Mouse (Mus musculus) kidney, embryonic 14.5 days (tissue): ENCODE measurements around the gene Slit1. TPM values are rescaled to one million over a fixed set of nuclear protein-coding genes. Genes with fewer than 3 reads are reported as not detected.

Experiments used
- ATAC-seq: fragments of 200-750 bp; cut with Nextera tagmentation; 2 replicates; pipeline ENCODE4 v1.8.0; 2017; ENCODE audit warnings: moderate number of reproducible peaks, mild to moderate bottlenecking, moderate TSS enrichment, moderate library complexity; ENCODE audit not compliant: low FRiP score, low TSS enrichment
- H3K27ac ChIP-seq: fragments of 300-500 bp; sonication (generic); 2 replicates; pipeline ENCODE4 v1.5.1; 2014; ENCODE audit warnings: low read depth, mild to moderate bottlenecking, low read length, moderate library complexity, mixed read lengths
- H3K27me3 ChIP-seq: fragments of 300-500 bp; sonication (generic); 2 replicates; pipeline ENCODE4 v1.6.1; 2014; ENCODE audit warnings: mild to moderate bottlenecking, low read length; ENCODE audit not compliant: control insufficient read depth, insufficient read depth
- H3K36me3 ChIP-seq: fragments of 300-500 bp; sonication (generic); 2 replicates; pipeline ENCODE4 v1.6.1; 2014; ENCODE audit warnings: low read length, mixed read lengths; ENCODE audit not compliant: control insufficient read depth, insufficient read depth
- H3K4me1 ChIP-seq: fragments of 300-500 bp; sonication (generic); 2 replicates; pipeline ENCODE4 v1.6.1; 2014; ENCODE audit warnings: low read length, mixed read lengths; ENCODE audit not compliant: control insufficient read depth, insufficient read depth
- H3K4me2 ChIP-seq: fragments of 300-500 bp; sonication (generic); replicated peaks from 2 replicates; pipeline ENCODE4 v1.6.1; 2014; ENCODE audit warnings: low read depth, mild to moderate bottlenecking, low read length
- H3K4me3 ChIP-seq: fragments of 300-500 bp; sonication (generic); 2 replicates; pipeline ENCODE4 v1.5.1; 2014; ENCODE audit warnings: mild to moderate bottlenecking, low read length
- H3K9ac ChIP-seq: fragments of 300-500 bp; sonication (generic); 2 replicates; pipeline ENCODE4 v1.6.1; 2014; ENCODE audit warnings: low read depth, mild to moderate bottlenecking, low read length, moderate library complexity
- H3K9me3 ChIP-seq: fragments of 300-500 bp; sonication (generic); 2 replicates; pipeline ENCODE4 v1.6.1; 2016; ENCODE audit warnings: low read length; ENCODE audit not compliant: control insufficient read depth
- WGBS: fragments of 180-500 bp; shearing (Covaris S2); extraction: QIAGEN DNeasy Blood & Tissue Kit; methylation state at CpG from one replicate; pipeline ENCODE4 v1.1.7; 2014; 5-methylcytosine and 5-hydroxymethylcytosine counted together
- polyA plus RNA-seq: library from polyadenylated mRNA; unstranded; fragments of >200 nt; fragmentation: Nextera tagmentation; extraction: Ambion mirVana; gene quantifications from 2 replicates; pipeline ENCODE4 v1.2.1, GENCODE M21; 2014

The Slit1 gene
- polyA plus RNA-seq, 1 experiment from 2014 or later: 6.0 TPM

DNA sequence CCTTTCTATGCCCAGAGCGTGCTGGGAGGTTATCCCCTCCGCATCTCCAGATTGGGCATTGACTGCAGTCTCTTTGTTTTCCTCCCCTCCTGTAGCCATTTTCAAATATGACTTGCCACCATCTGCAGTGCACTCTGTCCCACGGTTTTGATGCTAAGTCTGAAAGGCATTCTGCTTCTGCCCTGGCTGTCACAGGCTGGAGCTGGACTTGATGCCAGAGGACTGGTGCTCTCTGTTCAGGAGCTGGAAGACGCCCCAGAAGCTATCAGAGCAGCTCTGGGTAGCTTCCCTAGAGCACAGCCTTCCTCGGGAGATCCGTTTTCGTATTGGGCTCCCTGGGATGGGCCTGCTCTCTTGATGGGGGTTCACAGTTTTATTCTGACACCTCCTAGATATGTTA lies 154.4 kb downstream of the Slit1 start:
- H3K36me3 ChIP-seq: peaks cover 10% of the 10 kb centered on the region; the same call in 1 of the 2 replicates
- H3K9ac ChIP-seq: no peak overlapping the region
- no peaks in the 10 kb centered on the region for H3K4me1 ChIP-seq
- no peak for ATAC-seq
- no peaks in the 10 kb centered on the region for H3K9me3 ChIP-seq
- H3K27me3 ChIP-seq: no peaks in the 10 kb centered on the region
- no peak overlapping the region for H3K27ac ChIP-seq
- 86% methylated on average over 7 of the region's 7 CpGs for WGBS
- no peak overlapping the region for H3K4me3 ChIP-seq
- H3K4me2 ChIP-seq: no peak overlapping the region

DNA sequence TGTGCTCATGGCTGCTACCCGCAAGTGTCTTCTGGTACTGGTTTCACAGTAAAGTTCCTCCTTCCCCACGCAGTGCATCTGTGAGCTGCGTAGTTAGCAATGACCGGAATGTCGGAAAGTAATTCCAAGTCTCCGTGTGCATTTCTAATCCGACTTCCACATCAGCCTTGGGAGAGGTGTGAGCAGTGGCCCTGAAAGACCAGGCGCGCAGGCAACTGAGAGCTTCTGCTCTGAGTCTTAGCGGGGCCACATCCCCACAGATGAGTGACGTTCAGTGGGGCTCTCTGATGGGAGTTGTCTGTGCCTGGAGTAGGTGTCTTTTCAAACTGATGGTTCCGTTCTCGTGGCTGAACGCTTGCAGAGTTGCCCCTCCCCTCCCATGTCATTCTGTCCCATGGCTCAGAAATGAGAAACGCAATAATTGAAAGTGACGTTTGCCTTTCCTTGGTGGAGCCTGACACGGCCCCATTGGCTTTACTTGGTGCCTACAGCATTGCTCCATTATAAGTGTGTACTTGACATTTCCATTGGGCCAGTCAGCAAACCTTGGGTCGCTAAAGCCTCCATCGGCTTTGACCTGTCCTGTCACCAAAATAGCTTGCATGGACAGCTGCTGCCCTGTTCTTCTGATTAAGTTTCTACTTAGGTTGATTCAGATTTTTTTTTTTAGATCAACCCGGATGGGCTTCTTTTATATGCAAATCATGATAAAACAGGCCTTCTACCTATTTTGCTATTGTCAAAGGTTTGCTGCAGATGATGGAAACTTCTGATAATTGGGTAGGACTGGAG lies 155.8 kb downstream of the Slit1 start:
- WGBS: 85% methylated on average over 20 of the region's 20 CpGs
- H3K4me3 ChIP-seq: no peak overlapping the region
- H3K36me3 ChIP-seq: peaks cover 23% of the 10 kb centered on the region; the same call in 1 of the 2 replicates
- H3K4me2 ChIP-seq: no peak overlapping the region
- H3K27ac ChIP-seq: no peak overlapping the region
- no peaks in the 10 kb centered on the region for H3K9me3 ChIP-seq
- ATAC-seq: no peak
- H3K4me1 ChIP-seq: no peaks in the 10 kb centered on the region
- no peaks in the 10 kb centered on the region for H3K27me3 ChIP-seq
- no peak overlapping the region for H3K9ac ChIP-seq

DNA sequence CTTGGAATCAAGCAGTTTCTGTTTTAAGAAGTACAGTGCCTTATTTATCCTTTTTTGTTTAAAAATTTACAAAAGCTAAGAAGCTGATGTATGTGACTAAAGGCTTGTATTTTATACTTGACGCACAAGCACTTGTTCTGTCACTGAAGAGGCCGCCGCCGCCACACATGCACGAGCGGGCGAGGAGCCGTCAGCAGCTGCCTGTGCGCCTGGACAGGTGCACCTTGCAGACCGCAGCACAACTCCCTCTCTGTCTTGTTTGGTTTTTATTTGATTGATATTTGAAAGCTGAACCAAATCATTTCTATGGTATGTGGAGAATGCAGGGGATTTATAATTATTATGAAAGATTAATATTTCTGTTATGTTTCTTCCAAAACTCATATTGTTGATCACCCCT lies 156.7 kb downstream of the Slit1 start:
- no peak overlapping the region for H3K4me3 ChIP-seq
- H3K36me3 ChIP-seq: peaks cover 32% of the 10 kb centered on the region
- H3K4me2 ChIP-seq: no peak overlapping the region
- H3K9me3 ChIP-seq: no peaks in the 10 kb centered on the region
- no peak overlapping the region for H3K27ac ChIP-seq
- H3K9ac ChIP-seq: no peak overlapping the region
- no peaks in the 10 kb centered on the region for H3K4me1 ChIP-seq
- 89% methylated on average over 10 of the region's 10 CpGs for WGBS
- no peak for ATAC-seq
- no peaks in the 10 kb centered on the region for H3K27me3 ChIP-seq

DNA sequence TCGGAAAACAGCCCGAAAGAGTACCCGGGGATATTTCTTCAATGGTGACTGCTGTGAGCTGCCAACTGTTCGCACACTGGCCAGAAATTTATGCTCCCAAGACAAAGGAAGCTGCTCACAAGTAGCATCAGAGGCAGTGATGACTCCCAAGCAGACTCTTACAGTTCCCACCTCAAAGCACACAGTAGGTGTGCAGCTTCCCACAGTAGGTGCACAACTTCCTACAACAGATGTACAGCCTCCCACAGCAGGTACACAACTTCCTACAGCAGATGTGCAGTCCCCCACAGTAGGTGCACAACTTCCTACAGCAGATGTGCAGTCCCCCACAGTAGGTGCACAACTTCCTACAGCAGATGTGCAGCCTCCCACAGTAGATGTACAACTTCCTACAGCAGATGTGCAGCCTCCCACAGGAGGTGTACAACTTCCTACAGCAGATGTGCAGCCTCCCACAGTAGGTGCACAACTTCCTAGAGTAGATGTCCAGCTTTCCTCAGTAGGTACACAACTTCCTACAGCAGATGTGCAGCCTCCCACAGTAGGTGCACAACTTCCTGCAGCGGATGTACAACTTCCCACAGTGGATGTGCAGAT lies 160.4 kb downstream of the Slit1 start:
- no peak for ATAC-seq
- Histone ChIP-seq H3K4me2 (no peak overlapping the region), H3K4me1 (no peaks in the 10 kb centered on the region), H3K27ac (no peak overlapping the region), H3K9me3 (no peaks in the 10 kb centered on the region), H3K4me3 (no peak overlapping the region), H3K27me3 (no peaks in the 10 kb centered on the region), H3K36me3 (peaks cover 34% of the 10 kb centered on the region), H3K9ac (no peak overlapping the region)
- WGBS: 97% methylated on average over 5 of the region's 5 CpGs

DNA sequence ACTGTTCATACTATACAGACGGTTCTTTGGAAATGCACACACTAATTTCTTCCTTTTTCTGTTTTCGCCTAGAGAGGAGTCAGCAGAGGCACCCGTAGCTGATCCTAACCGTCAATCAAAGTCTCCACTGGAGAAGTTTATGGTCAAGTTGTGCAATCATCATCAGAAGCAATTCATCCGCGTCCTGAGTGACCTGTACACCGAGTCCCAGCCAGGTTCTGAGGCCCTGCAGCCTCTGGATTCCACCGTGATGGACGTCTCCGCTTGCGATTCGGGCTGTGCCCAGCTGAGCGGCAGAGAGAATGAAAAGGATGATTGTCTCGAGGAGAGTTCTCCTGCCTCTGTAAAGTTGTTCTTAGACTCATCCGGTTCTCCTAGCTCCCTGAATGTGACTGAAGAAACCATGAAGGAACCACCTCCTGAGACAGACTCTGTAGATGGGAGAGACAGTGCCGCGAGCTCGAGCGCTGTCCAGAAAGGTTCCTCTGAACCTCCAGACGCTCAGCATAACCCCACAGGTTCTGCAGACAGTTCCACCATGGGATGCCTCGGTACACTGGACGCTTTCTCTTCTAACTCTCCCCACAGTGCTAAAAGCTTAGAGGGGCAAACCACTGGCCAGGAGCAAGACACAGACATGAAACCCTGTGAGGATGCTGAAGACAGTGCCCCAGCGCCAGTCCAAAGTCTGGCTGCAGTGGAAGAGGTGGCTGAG lies 161.6 kb downstream of the Slit1 start, which contains the start of gene Gm340:
Gene Gm340, plus strand, starts transcription at position 665 of the 715 bp plus-strand sequence.
- Histone ChIP-seq H3K27ac (no peak within 1 kb of the TSS), H3K9me3 (no peaks in the 10 kb centered on the region), H3K4me1 (no peaks in the 10 kb centered on the region), H3K36me3 (peaks cover 34% of the 10 kb centered on the region), H3K4me3 (no peak within 1 kb of the TSS), H3K4me2 (no peak within 1 kb of the TSS), H3K27me3 (no peaks in the 10 kb centered on the region), H3K9ac (no peak within 1 kb of the TSS)
- WGBS: 90% methylated on average over 23 of the region's 23 CpGs
- no peak for ATAC-seq

DNA sequence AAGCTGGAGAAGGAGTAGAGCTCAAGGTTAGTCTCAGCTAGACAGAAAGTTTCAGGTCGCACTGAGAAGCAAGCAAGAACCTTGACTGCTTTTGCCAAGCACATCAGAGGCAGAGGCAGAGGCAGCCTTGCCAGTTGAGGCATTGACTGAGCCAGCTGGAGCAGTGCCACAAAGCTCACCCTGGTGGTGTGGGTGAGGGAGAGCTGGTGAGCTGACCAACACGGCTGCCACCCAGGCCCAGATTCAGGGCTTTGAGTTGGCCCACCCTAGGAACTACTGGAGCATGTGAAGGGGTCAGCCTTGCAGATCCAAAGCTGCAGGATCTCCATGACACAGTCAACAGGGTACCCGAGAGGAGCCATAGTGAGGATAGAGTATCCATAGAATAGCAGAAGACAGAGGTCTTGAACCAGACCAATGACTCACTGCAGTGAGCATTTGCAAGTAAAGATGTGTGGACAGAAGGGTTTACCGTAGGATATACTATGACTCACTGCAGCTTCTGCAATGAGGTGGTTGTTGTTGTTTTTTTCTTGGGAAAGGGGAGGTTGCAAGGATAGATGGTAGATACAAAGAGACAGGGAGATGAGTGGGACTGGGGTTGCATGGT lies 164.0 kb downstream of the Slit1 start:
- Histone ChIP-seq H3K27me3 (no peaks in the 10 kb centered on the region), H3K9me3 (no peaks in the 10 kb centered on the region), H3K4me2 (no peak overlapping the region), H3K27ac (no peak overlapping the region), H3K4me1 (no peaks in the 10 kb centered on the region), H3K4me3 (no peak overlapping the region), H3K36me3 (peaks cover 26% of the 10 kb centered on the region), H3K9ac (no peak overlapping the region)
- WGBS: 86% methylated on average over 4 of the region's 4 CpGs
- ATAC-seq: no peak

DNA sequence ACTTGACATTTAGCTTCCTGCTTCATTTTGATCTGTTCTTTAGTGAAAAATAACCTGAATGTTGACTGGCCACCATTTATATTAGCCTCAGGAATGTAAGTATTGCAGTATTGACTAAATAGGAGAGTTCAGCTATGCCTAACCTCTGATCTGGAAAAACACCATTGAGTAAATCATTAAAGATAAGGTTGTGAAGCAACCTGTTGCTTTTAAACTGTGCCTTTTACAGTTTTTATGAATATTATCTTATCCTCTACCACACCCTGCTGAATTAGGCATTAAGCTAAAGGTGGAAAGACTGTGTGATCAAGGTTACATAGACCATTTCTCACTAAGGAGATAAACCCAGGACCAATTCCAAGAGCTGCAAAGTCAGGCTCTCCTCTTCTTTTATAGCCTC lies 165.9 kb downstream of the Slit1 start:
- Histone ChIP-seq H3K4me2 (no peak overlapping the region), H3K4me3 (no peak overlapping the region), H3K36me3 (peaks cover 10% of the 10 kb centered on the region), H3K4me1 (0 out of 2 replicates have a peak, but pooled peaks cover 3% of the 10 kb centered on the region), H3K27me3 (no peaks in the 10 kb centered on the region), H3K9me3 (no peaks in the 10 kb centered on the region), H3K9ac (no peak overlapping the region), H3K27ac (no peak overlapping the region)
- ATAC-seq: no peak

DNA sequence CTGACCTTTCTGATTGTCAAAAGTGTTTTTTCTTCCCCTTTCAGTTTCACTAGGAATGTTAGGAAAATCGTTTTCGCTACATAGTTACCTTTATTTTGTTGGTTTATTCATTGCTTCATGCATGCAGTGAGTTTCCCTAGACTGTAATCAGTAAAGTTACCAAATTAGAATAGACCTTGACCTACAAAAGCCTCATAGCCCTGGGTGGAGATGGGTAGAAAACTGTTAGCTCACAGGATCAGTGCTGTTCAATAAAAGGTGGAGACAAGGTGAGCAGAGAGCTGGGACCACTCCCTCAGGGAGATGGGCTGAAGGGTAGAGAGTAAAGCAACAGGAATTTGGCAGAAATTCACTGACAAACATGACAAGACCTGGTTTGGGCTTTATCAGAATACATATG lies 169.8 kb downstream of the Slit1 start:
- Histone ChIP-seq H3K27me3 (no peaks in the 10 kb centered on the region), H3K9me3 (no peaks in the 10 kb centered on the region), H3K9ac (no peak overlapping the region), H3K4me1 (0 out of 2 replicates have a peak, but pooled peaks cover 3% of the 10 kb centered on the region), H3K36me3 (no peaks in the 10 kb centered on the region), H3K4me2 (no peak overlapping the region), H3K27ac (no peak overlapping the region), H3K4me3 (no peak overlapping the region)
- ATAC-seq: no peak
- 87% methylated on average over 2 of the region's 2 CpGs for WGBS
